Mouse (Mus musculus): ENCODE measurements around the gene Frk.
A peak's percentile ranks its signal among the peaks of the same experiment; 100 is the strongest.
"Not testable (repeated sequence)": the region's sequence is repeated elsewhere in the genome, so short reads cannot be mapped to it uniquely, and the experiment has no call there.

Frk gene

GRCm38 (mm10) chr10:34483297-34484013, at the start of gene Frk:
Gene Frk, plus strand, starts transcription at chr10:34483399.
- peak; percentile 39 for DNase-seq (ENCODE audit: extremely low spot score)

- DNase-seq (ENCODE audit: extremely low spot score), result not testable (repeated sequence)
Measured at GRCm38 (mm10) chr10:34434191-34434590, 49.0 kb upstream of the Frk start.

- no peak for DNase-seq (ENCODE audit: extremely low spot score)
Measured at GRCm38 (mm10) chr10:34449469-34449868, 33.7 kb upstream of the Frk start.

- no peak for DNase-seq (ENCODE audit: extremely low spot score)
Measured at GRCm38 (mm10) chr10:34461451-34461850, 21.7 kb upstream of the Frk start.

GRCm38 (mm10) chr10:34464321-34464720, 18.9 kb upstream of the Frk start:
- DNase-seq (ENCODE audit: extremely low spot score), result no peak

- DNase-seq (ENCODE audit: extremely low spot score), result no peak
Measured at GRCm38 (mm10) chr10:34469037-34469436, 14.2 kb upstream of the Frk start.

- DNase-seq (ENCODE audit: extremely low spot score), result no peak
Measured at GRCm38 (mm10) chr10:34479942-34480455, 3.2 kb upstream of the Frk start.

- peak; percentile 11 for DNase-seq (ENCODE audit: extremely low spot score)
Measured at GRCm38 (mm10) chr10:34484014-34484411, 814 bp downstream of the Frk start.

- DNase-seq (ENCODE audit: extremely low spot score), result no peak
Measured at GRCm38 (mm10) chr10:34485079-34485478, 1.9 kb downstream of the Frk start.

GRCm38 (mm10) chr10:34507807-34508206, 24.6 kb downstream of the Frk start:
- DNase-seq (ENCODE audit: extremely low spot score), result no peak

GRCm38 (mm10) chr10:34508593-34508992, 25.4 kb downstream of the Frk start:
- no peak for DNase-seq (ENCODE audit: extremely low spot score)

GRCm38 (mm10) chr10:34509256-34509655, 26.1 kb downstream of the Frk start:
- no peak for DNase-seq (ENCODE audit: extremely low spot score)

- DNase-seq (ENCODE audit: extremely low spot score), result no peak
Measured at GRCm38 (mm10) chr10:34511192-34511591, 28.0 kb downstream of the Frk start.

GRCm38 (mm10) chr10:34512551-34512950, 29.4 kb downstream of the Frk start:
- DNase-seq (ENCODE audit: extremely low spot score), result no peak

- DNase-seq (ENCODE audit: extremely low spot score), result no peak
Measured at GRCm38 (mm10) chr10:34525598-34525997, 42.4 kb downstream of the Frk start.

- no peak for DNase-seq (ENCODE audit: extremely low spot score)
Measured at GRCm38 (mm10) chr10:34531766-34532165, 48.6 kb downstream of the Frk start.

- DNase-seq (ENCODE audit: extremely low spot score), result no peak
Measured at GRCm38 (mm10) chr10:34532507-34532906, 49.3 kb downstream of the Frk start.

GRCm38 (mm10) chr10:34540687-34541086, 57.5 kb downstream of the Frk start:
- DNase-seq (ENCODE audit: extremely low spot score), result no peak

- no peak for DNase-seq (ENCODE audit: extremely low spot score)
Measured at GRCm38 (mm10) chr10:34541717-34542490, 58.7 kb downstream of the Frk start.

GRCm38 (mm10) chr10:34550612-34551011, 67.4 kb downstream of the Frk start:
- no peak for DNase-seq (ENCODE audit: extremely low spot score)

- no peak for DNase-seq (ENCODE audit: extremely low spot score)
Measured at GRCm38 (mm10) chr10:34551636-34552035, 68.4 kb downstream of the Frk start.

GRCm38 (mm10) chr10:34563518-34564176, 80.4 kb downstream of the Frk start:
- DNase-seq (ENCODE audit: extremely low spot score), result no peak

Measured in embryo, embryonic 9.5 days (tissue).